In genomic region chr10:34316571-34317216, GRCm38 (mm10) we compare ENCODE assay signal across 8 mouse cellular contexts. TPM values are rescaled to one million over a fixed set of nuclear protein-coding genes. Genes with fewer than 3 reads are reported as not detected.
A peak's percentile ranks its signal among the peaks of the same experiment; 100 is the strongest.
DNase-seq lines count a peak whose midpoint lies in the region; ATAC-seq and TF ChIP-seq lines count a peak whose summit lies in the region.

No protein-coding gene starts in this region.

- in situ Hi-C loops in CH12.LX (cut with MboI; ENCODE audit: low pct_ligation_motif_present, low pct_unique_long_range_greater_than_20kb, low sequenced_read_pairs), result no loop called here

- no peak overlapping the region for H3K9ac ChIP-seq in CH12.LX (ENCODE audit: insufficient read depth, low read depth)
- H3K9ac ChIP-seq in hindbrain, embryonic 11.5 days (ENCODE audit: low read depth, low read length), result peak overlapping the region; percentile 23; the same call in 1 of the 2 replicates
- H3K9ac ChIP-seq in neural tube, embryonic 13.5 days, result peak overlapping the region; percentile 53

- H3K9me3 ChIP-seq in CH12.LX (replicated peaks; ENCODE audit: low read length) (no peaks in the 10 kb centered on the region), E14TG2a.4 (ENCODE audit: low read length) (no peaks in the 10 kb centered on the region)
- no peaks in the 10 kb centered on the region for H3K9me3 ChIP-seq in hindbrain, embryonic 11.5 days (ENCODE audit: control insufficient read depth, low read length)
- no peaks in the 10 kb centered on the region for H3K9me3 ChIP-seq in neural tube, embryonic 13.5 days

- no peak for TF ChIP-seq RAD21 in CH12.LX (IDR thresholded peaks at IDR 0.05; ENCODE audit: low read depth, low read length)

- no peak for TF ChIP-seq POLR2A in CH12.LX (IDR thresholded peaks at IDR 0.05; ENCODE audit: low read depth, low read length)

- TF ChIP-seq CTCF in CH12.LX (conservative IDR thresholded peaks at IDR 0.05 in 1 of 2, IDR thresholded peaks at IDR 0.05 in 1 of 2; ENCODE audit: low read depth in 2 of 2, low read length in 2 of 2), result no peak
- no peak for TF ChIP-seq CTCF in E14TG2a.4 (conservative IDR thresholded peaks at IDR 0.05; ENCODE audit: low read length)

- ATAC-seq in hindbrain, embryonic 11.5 days (ENCODE audit: low FRiP score), result peak; percentile 97
- ATAC-seq in neural tube, embryonic 13.5 days (ENCODE audit: low read depth), result peak; percentile 91

- H3K4me1 ChIP-seq in CH12.LX (ENCODE audit: control insufficient read depth in 1 of 2, insufficient read depth in 2 of 2), result peaks cover 0 to 10% of the 10 kb centered on the region in 2 experiments; a peak in 2 of 4 replicates
- peaks cover 24% of the 10 kb centered on the region for H3K4me1 ChIP-seq in E14TG2a.4 (replicated peaks; ENCODE audit: low read depth, low read length)
- 0 out of 2 replicates have a peak, but pooled peaks cover 6% of the 10 kb centered on the region for H3K4me1 ChIP-seq in hindbrain, embryonic 11.5 days (replicated peaks; ENCODE audit: control insufficient read depth, insufficient read depth, low read length)
- H3K4me1 ChIP-seq in neural tube, embryonic 13.5 days (replicated peaks), result peaks cover 33% of the 10 kb centered on the region

- H3K4me2 ChIP-seq in CH12.LX (ENCODE audit: insufficient read depth, low read depth, poor library complexity, severe bottlenecking), result no peak overlapping the region
- peak overlapping the region; percentile 25 for H3K4me2 ChIP-seq in hindbrain, embryonic 11.5 days (replicated peaks; ENCODE audit: low read depth, low read length)
- H3K4me2 ChIP-seq in neural tube, embryonic 13.5 days, result peak overlapping the region; percentile 45

- 3% methylated on average over 3 of the region's 3 CpGs for WGBS in hindbrain, embryonic 11.5 days
- WGBS in neural tube, embryonic 13.5 days, result 2% methylated on average over 3 of the region's 3 CpGs

- intact Hi-C loops in left cerebral cortex, postnatal 25 days (cut with DNase I), result no loop called here

- H3K27ac ChIP-seq in CH12.LX (ENCODE audit: insufficient read depth, low read depth), result no peak overlapping the region
- H3K27ac ChIP-seq in hindbrain, embryonic 11.5 days (ENCODE audit: low read depth, low read length), result peak overlapping the region; percentile 89
- peak overlapping the region; percentile 82 for H3K27ac ChIP-seq in neural tube, embryonic 13.5 days (replicated peaks)

- no peak overlapping the region for H3K4me3 ChIP-seq in CH12.LX (replicated peaks in 1 of 3; ENCODE audit: low read depth in 2 of 3, low read length in 2 of 3, poor library complexity in 1 of 3)
- 0 out of 2 replicates have a peak overlapping the region, but pooled peaks have one; percentile 14 for H3K4me3 ChIP-seq in E14TG2a.4 (replicated peaks; ENCODE audit: low read length)
- H3K4me3 ChIP-seq in hindbrain, embryonic 11.5 days (ENCODE audit: low read depth, low read length), result 0 out of 2 replicates have a peak overlapping the region, but pooled peaks have one; percentile 10
- peak overlapping the region; percentile 17 for H3K4me3 ChIP-seq in neural tube, embryonic 13.5 days

- H3K79me2 ChIP-seq in CH12.LX (replicated peaks; ENCODE audit: control insufficient read depth, extremely low read depth, insufficient read depth, poor library complexity, severe bottlenecking), result no peaks in the 10 kb centered on the region

- no peaks in the 10 kb centered on the region for H3K27me3 ChIP-seq in CH12.LX (replicated peaks)
- no peaks in the 10 kb centered on the region for H3K27me3 ChIP-seq in E14TG2a.4 (ENCODE audit: insufficient read depth, low read length)
- H3K27me3 ChIP-seq in hindbrain, embryonic 11.5 days (ENCODE audit: control insufficient read depth, insufficient read depth, low read length), result no peaks in the 10 kb centered on the region
- H3K27me3 ChIP-seq in neural tube, embryonic 13.5 days, result no peaks in the 10 kb centered on the region

- dilution Hi-C loops in CH12.LX (cut with MboI; ENCODE audit: extremely low pct_ligation_motif_present, extremely low pct_unique_long_range_greater_than_20kb, low sequenced_read_pairs), result no loop called here

- TF ChIP-seq EP300 in CH12.LX (IDR thresholded peaks at IDR 0.05; ENCODE audit: low read length), result no peak

- peak; percentile 13 for DNase-seq in CH12.LX (ENCODE audit: extremely low read depth)
- DNase-seq in embryo, embryonic 10 days (ENCODE audit: low spot score), result peak; percentile 94
- peak; percentile 86 for DNase-seq in hindbrain, embryonic 11.5 days (ENCODE audit: low spot score)
- peak; percentile 79 to 88 for DNase-seq in left cerebral cortex, postnatal 25 days (ENCODE audit: low spot score in 2 of 2)
- DNase-seq in gastrocnemius, adult 8-10 months (ENCODE audit: low spot score in 2 of 2), result no peak
- no peak for DNase-seq in c-Kit-positive CD71-positive TER-119-positive erythroid progenitor cells, embryonic 14.5 days (ENCODE audit: low spot score)

- H3K36me3 ChIP-seq in CH12.LX (replicated peaks in 1 of 2; ENCODE audit: control insufficient read depth in 1 of 2, insufficient read depth in 1 of 2, low read length in 1 of 2) (peaks cover 3 to 47% of the 10 kb centered on the region in 2 experiments), E14TG2a.4 (ENCODE audit: insufficient read depth, low read length) (no peaks in the 10 kb centered on the region)
- no peaks in the 10 kb centered on the region for H3K36me3 ChIP-seq in hindbrain, embryonic 11.5 days (ENCODE audit: control insufficient read depth, insufficient read depth, low read length)
- H3K36me3 ChIP-seq in neural tube, embryonic 13.5 days, result no peaks in the 10 kb centered on the region

TF ChIP-seq in CH12.LX, 34 proteins besides CTCF, POLR2A, EP300 and RAD21:
- TF ChIP-seq CHD2 (IDR thresholded peaks at IDR 0.05; ENCODE audit: low read length) (0 out of 2 replicates have a peak, but pooled peaks have one; percentile 41), POLR2AphosphoS2 (IDR thresholded peaks at IDR 0.05; ENCODE audit: low read depth, low read length) (no peak)
TF ChIP-seq in CH12.LX: peak in this region for 1.

RNA-seq across cellular contexts. Expression of gene Tspyl4, which starts 19.5 kb away (rescaled TPM):
- 9.1 and 17.9 TPM in 2 replicates for total RNA-seq in CH12.LX (2012; rRNA removed)
- 8.7 and 9.8 TPM in 2 replicates for total RNA-seq in CH12.LX (2014; rRNA removed)
- 2.9 and 3.7 TPM in 2 replicates for polyA plus RNA-seq in CH12.LX (2012; ENCODE audit: insufficient read length, low read depth)
- 31.0 and 38.7 TPM in 2 replicates for polyA plus RNA-seq in hindbrain, embryonic 11.5 days (2014; fragmentation: Nextera tagmentation; extraction: Ambion mirVana)
- 100 to 1,000 TPM; 369 to 379 TPM for total RNA-seq in left cerebral cortex, postnatal 25 days (2021)
- 258 and 266 TPM in 2 replicates for polyA plus RNA-seq in neural tube, embryonic 13.5 days (2015; fragmentation: Nextera tagmentation; extraction: Ambion mirVana)
- total RNA-seq in gastrocnemius, adult 8-10 months (2022), result 1 to 10 TPM; 1.3 to 1.7 (median 1.4) TPM

RNA-seq across cellular contexts. Expression of gene Tspyl1, which starts 34.7 kb away (rescaled TPM):
- total RNA-seq in CH12.LX (2012; rRNA removed), result 17.2 and 18.9 TPM in 2 replicates
- total RNA-seq in CH12.LX (2014; rRNA removed), result 23.7 and 23.8 TPM in 2 replicates
- 18.5 and 19.7 TPM in 2 replicates for polyA plus RNA-seq in CH12.LX (2012; ENCODE audit: insufficient read length, low read depth)
- 80.5 and 82.8 TPM in 2 replicates for polyA plus RNA-seq in hindbrain, embryonic 11.5 days (2014; fragmentation: Nextera tagmentation; extraction: Ambion mirVana)
- 100 to 1,000 TPM; 151 to 153 TPM for total RNA-seq in left cerebral cortex, postnatal 25 days (2021)
- polyA plus RNA-seq in neural tube, embryonic 13.5 days (2015; fragmentation: Nextera tagmentation; extraction: Ambion mirVana), result 169 and 176 TPM in 2 replicates
- 10 to 100 TPM; 63.1 to 70.8 (median 66.4) TPM for total RNA-seq in gastrocnemius, adult 8-10 months (2022)

Comparison
In these comparisons a context has a peak if more than half of its experiments do, and no peak if none do; other contexts are left out.
1. DNase-seq: peak in CH12.LX (single experiment), embryo, embryonic 10 days (single experiment), hindbrain, embryonic 11.5 days (single experiment) and left cerebral cortex, postnatal 25 days (2 of 2); none in gastrocnemius, adult 8-10 months (0 of 2) and c-Kit-positive CD71-positive TER-119-positive erythroid progenitor cells, embryonic 14.5 days (single experiment).
2. H3K4me3 ChIP-seq: peak in E14TG2a.4 (single experiment), hindbrain, embryonic 11.5 days (single experiment) and neural tube, embryonic 13.5 days (single experiment); none in CH12.LX (0 of 3).
3. RNA of gene Tspyl4, which starts 19.5 kb away (total RNA-seq): 369 to 379 TPM in left cerebral cortex, postnatal 25 days; 8.7 to 17.9 TPM in CH12.LX and 1.3 to 1.7 TPM in gastrocnemius, adult 8-10 months; every median in the first group is over 10 times any median in the second.